Mouse (Mus musculus): Measurements from ENCODE around the gene Snrnp70. TPM values are rescaled to one million over a fixed set of nuclear protein-coding genes. Genes with fewer than 3 reads are reported as not detected.

Gene Snrnp70
- polyA plus RNA-seq, 1 experiment: 319 TPM

DNA sequence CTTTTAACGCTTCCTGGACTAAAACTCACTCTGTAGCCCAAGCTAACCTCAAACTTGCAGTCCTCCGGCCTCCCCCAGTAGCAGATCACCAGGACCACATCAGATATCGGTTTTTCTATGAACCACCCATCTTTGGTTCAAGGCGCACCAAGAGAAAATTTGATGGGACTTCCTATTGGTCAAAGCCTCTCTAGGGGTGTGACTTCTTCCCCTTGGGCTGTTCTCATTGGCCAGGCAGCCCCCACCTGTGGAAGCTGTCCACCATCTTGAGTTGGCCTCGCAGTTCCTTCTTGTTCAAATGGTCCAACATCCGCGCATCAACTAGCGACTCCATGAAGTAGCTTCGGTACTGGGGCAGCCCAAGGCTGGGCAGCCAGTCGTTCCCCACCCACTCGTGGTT is 53.5 kb downstream of the Snrnp70 start:
- no peak for TF ChIP-seq POLR2A (IDR thresholded peaks at IDR 0.05; ENCODE audit: borderline replicate concordance, extremely low read depth, low read depth, low read length)
- TF ChIP-seq CTCF (IDR thresholded peaks at IDR 0.05; ENCODE audit: insufficient read depth, low read length): no peak
- 88% methylated on average over 11 of the region's 11 CpGs for WGBS

DNA sequence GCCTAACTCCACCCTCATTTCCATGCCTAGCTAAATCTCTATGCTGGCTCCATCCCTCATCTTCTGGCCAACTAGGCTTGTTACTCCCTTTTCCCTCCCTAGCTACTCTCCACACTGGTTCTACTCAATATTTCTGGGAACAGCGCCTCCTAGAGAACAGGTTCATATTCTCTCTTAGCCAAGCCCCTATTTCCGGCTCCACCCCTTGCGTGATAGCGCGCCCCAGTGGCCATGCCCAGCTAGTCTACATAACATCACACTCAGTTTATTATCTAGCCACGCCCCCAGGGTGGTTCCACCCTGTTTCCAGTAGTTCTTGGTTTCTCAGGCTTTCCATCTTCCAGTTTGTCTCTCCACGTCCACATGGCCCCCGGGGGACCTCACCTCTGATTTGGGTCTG is 54.2 kb downstream of the Snrnp70 start:
- Histone ChIP-seq H3K4me3 (replicated peaks; ENCODE audit: extremely low read depth, low read depth, low read length) (peak overlapping the region; percentile 14), H3K4me1 (ENCODE audit: control insufficient read depth, insufficient read depth, low read length) (peaks cover 15% of the 10 kb centered on the region)
- peak; percentile 75 for DNase-seq
- 5% methylated on average over 8 of the region's 8 CpGs for WGBS
- no peak for TF ChIP-seq POLR2A (IDR thresholded peaks at IDR 0.05; ENCODE audit: borderline replicate concordance, extremely low read depth, low read depth, low read length)
- TF ChIP-seq CTCF (IDR thresholded peaks at IDR 0.05; ENCODE audit: insufficient read depth, low read length): peak; percentile 47; the same call in 1 of the 2 replicates

More for the DNA sequence above, 53.5 kb downstream of the Snrnp70 start:
- H3K4me3 ChIP-seq (replicated peaks; ENCODE audit: extremely low read depth, low read depth, low read length): no peak overlapping the region
- no peak for DNase-seq
- peaks cover 15% of the 10 kb centered on the region for H3K4me1 ChIP-seq (ENCODE audit: control insufficient read depth, insufficient read depth, low read length)

DNA sequence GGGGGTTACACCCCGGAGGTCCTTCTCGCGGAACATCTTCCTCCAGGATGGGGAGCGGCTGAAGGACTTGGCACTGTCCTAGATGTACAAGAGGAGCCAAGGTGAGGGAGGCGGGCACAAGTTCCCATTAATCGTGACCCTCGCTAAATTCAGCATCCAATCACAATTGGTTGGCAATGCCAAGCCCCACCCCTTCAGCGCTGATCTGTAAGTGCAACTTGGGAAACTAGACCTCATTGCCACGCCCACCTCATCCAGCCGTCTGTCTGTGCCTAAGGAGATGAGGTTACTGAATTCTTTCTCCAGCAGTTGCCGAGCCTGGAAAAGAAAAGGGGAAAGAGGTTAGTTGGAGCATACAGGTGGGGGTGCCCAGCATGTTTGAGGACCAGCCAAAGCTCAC is 54.9 kb downstream of the Snrnp70 start:
- Histone ChIP-seq H3K4me3 (replicated peaks; ENCODE audit: extremely low read depth, low read depth, low read length) (no peak overlapping the region), H3K4me1 (ENCODE audit: control insufficient read depth, insufficient read depth, low read length) (peaks cover 15% of the 10 kb centered on the region)
- DNase-seq: peak; percentile 47
- 2% methylated on average over 11 of the region's 11 CpGs for WGBS
- TF ChIP-seq POLR2A (IDR thresholded peaks at IDR 0.05; ENCODE audit: borderline replicate concordance, extremely low read depth, low read depth, low read length) (no peak), CTCF (IDR thresholded peaks at IDR 0.05; ENCODE audit: insufficient read depth, low read length) (no peak)

DNA sequence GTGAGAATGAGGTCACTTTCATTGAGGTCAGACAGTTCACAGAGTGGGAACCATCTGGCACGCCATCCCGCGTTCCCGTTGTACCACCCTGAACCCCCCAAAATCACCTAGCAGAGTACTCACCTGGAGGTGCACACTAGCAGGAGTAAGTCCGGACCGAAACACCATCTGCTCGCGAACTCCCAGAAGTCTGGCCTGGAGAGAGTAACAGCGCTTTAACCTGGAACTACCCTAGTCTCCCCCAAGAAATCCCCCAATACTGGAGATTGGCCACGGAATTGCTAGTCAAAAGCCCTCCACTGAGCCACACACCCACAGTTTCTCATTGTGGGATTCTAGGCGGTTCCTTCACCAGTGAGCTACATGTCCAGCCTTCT is 55.5 kb downstream of the Snrnp70 start:
- H3K4me1 ChIP-seq (ENCODE audit: control insufficient read depth, insufficient read depth, low read length): peaks cover 15% of the 10 kb centered on the region
- peak overlapping the region; percentile 69 for H3K4me3 ChIP-seq (replicated peaks; ENCODE audit: extremely low read depth, low read depth, low read length)
- no peak for TF ChIP-seq CTCF (IDR thresholded peaks at IDR 0.05; ENCODE audit: insufficient read depth, low read length)
- no peak for TF ChIP-seq POLR2A (IDR thresholded peaks at IDR 0.05; ENCODE audit: borderline replicate concordance, extremely low read depth, low read depth, low read length)
- WGBS: 5% methylated on average over 11 of the region's 11 CpGs
- DNase-seq: no peak

DNA sequence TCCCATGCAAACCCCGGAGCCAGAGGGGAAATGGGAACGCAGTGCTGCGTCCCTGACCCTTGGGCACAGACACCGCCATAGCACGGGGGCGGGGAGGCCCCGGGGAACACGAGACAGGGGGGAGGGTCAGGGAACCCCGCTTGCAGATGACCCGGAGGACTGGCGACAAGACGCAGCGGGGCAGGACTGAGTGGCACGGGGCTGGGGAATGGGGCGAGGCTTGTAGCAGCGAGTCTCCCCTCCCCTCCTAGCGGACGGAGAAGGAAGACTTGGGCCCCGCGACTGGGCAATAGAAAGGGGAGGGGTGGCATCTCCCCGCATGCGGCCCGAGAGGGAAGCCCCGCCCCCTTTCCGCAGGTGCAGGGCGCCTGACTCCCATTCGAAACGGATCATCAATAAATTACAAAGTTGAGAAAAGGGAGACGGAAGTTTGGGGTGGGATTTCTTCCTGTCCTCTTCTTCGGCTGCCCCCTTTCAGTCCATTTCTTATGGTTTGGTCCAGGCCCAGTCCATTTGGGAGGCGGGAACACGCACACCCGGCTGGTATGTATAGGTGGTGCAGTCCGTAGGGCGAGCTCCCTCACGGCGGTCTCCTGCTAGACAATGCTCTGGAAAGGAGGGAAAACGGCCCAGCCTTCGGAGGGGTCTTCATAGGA is 56.0 kb downstream of the Snrnp70 start:
- peaks cover 15% of the 10 kb centered on the region for H3K4me1 ChIP-seq (ENCODE audit: control insufficient read depth, insufficient read depth, low read length)
- WGBS: under 1% methylated on average over 39 of the region's 39 CpGs
- TF ChIP-seq POLR2A (IDR thresholded peaks at IDR 0.05; ENCODE audit: borderline replicate concordance, extremely low read depth, low read depth, low read length) (peak; percentile 34; the same call in 1 of the 2 replicates), CTCF (IDR thresholded peaks at IDR 0.05; ENCODE audit: insufficient read depth, low read length) (no peak)
- peak; percentile 78 for DNase-seq
- H3K4me3 ChIP-seq (replicated peaks; ENCODE audit: extremely low read depth, low read depth, low read length): peak overlapping the region; percentile 69

DNA sequence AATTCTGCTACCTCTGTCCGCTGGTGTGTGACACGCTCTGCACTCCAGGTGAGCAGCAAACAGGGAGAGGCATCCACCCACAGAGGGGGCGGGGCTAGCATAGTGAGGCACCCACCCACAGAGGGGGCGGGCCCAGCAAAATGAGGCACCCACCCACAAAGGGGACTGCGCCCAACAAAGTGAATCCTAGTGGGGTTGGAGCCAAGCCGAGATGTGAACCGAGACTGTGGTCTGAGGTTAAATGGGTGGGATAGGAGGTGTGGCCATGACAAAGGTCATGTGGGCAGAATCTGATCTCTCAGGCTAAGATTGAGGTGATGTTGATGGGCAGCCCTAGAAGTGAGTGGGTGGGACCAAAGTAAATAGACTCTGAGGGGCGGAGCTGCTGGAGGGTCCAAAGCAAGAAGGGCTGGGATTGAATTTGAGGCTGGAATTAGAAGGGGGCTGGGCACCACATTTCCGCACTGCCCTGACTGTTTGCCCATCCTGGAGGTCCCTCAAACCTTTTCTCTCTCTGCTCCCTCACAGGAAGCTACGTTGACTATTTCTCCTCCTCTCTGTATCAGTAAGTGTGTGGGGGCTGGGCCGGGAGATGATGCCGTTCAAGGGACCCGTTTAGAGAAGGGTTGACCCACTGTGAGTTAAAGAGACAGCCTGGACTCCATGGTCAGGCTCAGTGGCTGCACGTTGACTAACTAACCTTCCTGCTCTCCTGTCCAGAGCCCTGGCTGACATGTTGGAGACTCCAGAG is 57.2 kb downstream of the Snrnp70 start:
- no peak for TF ChIP-seq CTCF (IDR thresholded peaks at IDR 0.05; ENCODE audit: insufficient read depth, low read length)
- TF ChIP-seq POLR2A (IDR thresholded peaks at IDR 0.05; ENCODE audit: borderline replicate concordance, extremely low read depth, low read depth, low read length): no peak
- Histone ChIP-seq H3K4me1 (ENCODE audit: control insufficient read depth, insufficient read depth, low read length) (peaks cover 15% of the 10 kb centered on the region), H3K4me3 (replicated peaks; ENCODE audit: extremely low read depth, low read depth, low read length) (no peak overlapping the region)
- 8% methylated on average over 14 of the region's 14 CpGs for WGBS
- DNase-seq: peak; percentile 60

DNA sequence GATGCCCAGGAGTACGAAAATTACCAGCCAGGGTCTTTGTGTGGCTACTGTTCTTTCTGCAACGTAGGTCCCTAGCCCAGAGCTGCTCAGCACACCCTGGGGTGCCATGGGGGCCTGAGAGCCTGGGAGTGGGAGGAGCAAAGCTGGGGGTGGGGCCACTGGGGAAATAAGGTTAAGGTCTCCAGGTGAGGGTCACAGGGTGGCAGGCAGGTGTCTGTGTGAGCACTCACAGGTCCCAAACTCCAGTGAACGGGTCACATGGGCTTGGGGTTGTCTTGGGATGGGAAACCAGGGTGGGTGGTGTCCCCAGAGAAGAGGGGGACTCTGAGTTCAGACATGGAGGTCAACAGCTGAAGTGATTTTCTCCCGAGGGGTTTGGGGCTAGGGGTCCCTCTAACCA is 58.1 kb downstream of the Snrnp70 start:
- Histone ChIP-seq H3K4me3 (replicated peaks; ENCODE audit: extremely low read depth, low read depth, low read length) (no peak overlapping the region), H3K4me1 (ENCODE audit: control insufficient read depth, insufficient read depth, low read length) (peaks cover 15% of the 10 kb centered on the region)
- 23% methylated on average over 4 of the region's 4 CpGs for WGBS
- TF ChIP-seq CTCF (IDR thresholded peaks at IDR 0.05; ENCODE audit: insufficient read depth, low read length) (no peak), POLR2A (IDR thresholded peaks at IDR 0.05; ENCODE audit: borderline replicate concordance, extremely low read depth, low read depth, low read length) (no peak)
- no peak for DNase-seq

DNA sequence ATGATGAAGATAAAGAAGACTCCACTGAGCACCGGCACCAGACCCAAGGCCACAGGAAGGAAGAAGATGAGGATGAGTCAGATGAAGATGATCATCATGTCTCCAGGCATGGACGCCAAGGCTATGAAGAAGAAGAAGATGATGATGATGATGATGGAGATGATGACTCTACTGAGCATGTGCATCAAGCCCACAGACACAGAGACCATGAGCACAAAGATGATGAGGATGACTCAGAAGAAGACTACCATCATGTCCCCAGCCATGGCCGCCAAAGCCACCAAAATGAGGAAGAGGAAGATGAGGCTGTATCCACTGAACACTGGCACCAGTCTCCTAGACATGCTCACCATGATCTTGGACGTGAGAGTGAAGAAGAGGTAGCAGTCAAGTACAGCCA is 59.2 kb downstream of the Snrnp70 start:
- Histone ChIP-seq H3K4me3 (replicated peaks; ENCODE audit: extremely low read depth, low read depth, low read length) (no peak overlapping the region), H3K4me1 (ENCODE audit: control insufficient read depth, insufficient read depth, low read length) (peaks cover 16% of the 10 kb centered on the region)
- WGBS: 81% methylated on average over 4 of the region's 4 CpGs
- no peak for TF ChIP-seq POLR2A (IDR thresholded peaks at IDR 0.05; ENCODE audit: borderline replicate concordance, extremely low read depth, low read depth, low read length)
- no peak for TF ChIP-seq CTCF (IDR thresholded peaks at IDR 0.05; ENCODE audit: insufficient read depth, low read length)
- no peak for DNase-seq

DNA sequence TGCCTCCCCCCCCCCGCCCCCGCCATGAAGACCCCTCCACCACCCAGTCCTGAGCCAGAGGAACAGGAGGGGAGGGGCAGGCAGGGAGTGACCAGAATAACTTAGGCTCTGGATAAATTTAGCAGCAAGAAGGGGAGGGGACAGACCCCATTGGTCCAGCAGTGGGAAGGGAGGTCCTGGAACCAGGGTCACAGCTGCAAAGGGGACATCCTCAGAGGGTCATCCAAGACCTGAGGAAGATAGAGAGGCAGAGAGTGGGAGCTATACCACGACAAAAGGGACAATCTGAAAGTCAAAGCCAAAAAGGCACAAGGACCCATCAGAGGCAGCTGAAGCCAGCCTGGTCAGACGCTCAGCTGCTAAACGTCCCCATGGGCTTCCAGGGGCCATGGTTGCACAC is 60.5 kb downstream of the Snrnp70 start, which contains the start of gene Hrc:
Gene Hrc (plus strand): TSS at position 235 of the 400 bp plus-strand sequence.
- TF ChIP-seq CTCF (IDR thresholded peaks at IDR 0.05; ENCODE audit: insufficient read depth, low read length): no peak
- no peak within 1 kb of the TSS for H3K4me3 ChIP-seq (replicated peaks; ENCODE audit: extremely low read depth, low read depth, low read length)
- 35% methylated on average over 5 of the region's 5 CpGs for WGBS

DNA sequence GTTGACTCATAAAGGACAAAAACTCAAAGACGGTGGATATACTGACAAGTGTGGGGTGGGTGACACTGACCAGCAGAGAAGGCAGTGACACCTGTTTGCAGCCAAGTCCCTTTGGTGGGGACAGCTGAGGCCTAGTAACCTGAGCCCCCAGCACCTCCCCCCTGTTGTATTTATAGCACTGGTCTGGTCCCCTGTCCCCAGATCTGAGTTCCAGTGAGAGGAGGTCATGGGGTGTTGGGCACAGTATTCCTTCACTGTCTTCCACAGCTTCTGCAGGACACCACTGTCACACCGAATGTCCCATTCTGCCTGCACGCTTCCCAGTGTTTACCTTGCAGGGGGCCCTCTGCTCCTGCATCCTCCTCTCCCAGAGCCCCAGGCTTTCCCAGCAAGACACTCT is 60.9 kb downstream of the Snrnp70 start:
- no peak for TF ChIP-seq CTCF (IDR thresholded peaks at IDR 0.05; ENCODE audit: insufficient read depth, low read length)
- no peak for TF ChIP-seq POLR2A (IDR thresholded peaks at IDR 0.05; ENCODE audit: borderline replicate concordance, extremely low read depth, low read depth, low read length)
- peaks cover 3% of the 10 kb centered on the region for H3K4me1 ChIP-seq (ENCODE audit: control insufficient read depth, insufficient read depth, low read length)
- no peak overlapping the region for H3K4me3 ChIP-seq (replicated peaks; ENCODE audit: extremely low read depth, low read depth, low read length)
- DNase-seq: no peak
- 55% methylated on average over 3 of the region's 3 CpGs for WGBS

More for the DNA sequence above, 60.5 kb downstream of the Snrnp70 start, which contains the start of gene Hrc:
- DNase-seq: no peak
- H3K4me1 ChIP-seq (ENCODE audit: control insufficient read depth, insufficient read depth, low read length): peaks cover 6% of the 10 kb centered on the region
